Mouse (Mus musculus) right cerebral cortex, adult 2 months (tissue): ENCODE data around the gene Pafah1b3.
A peak's percentile ranks its signal among the peaks of the same experiment; 100 is the strongest.
"Not testable (repeated sequence)": the region's sequence is repeated elsewhere in the genome, so short reads cannot be mapped to it uniquely, and the experiment has no call there.

ENCODE experiments used
- DNase-seq, 2 experiments: peaks; one replicate each; pipeline ENCODE4 v3.0.0; 2021 to 2022; ENCODE audit warnings: low spot score in 2 of 2

Gene Pafah1b3

GRCm38 (mm10) chr7:25297454-25298325, at the start of gene Pafah1b3:
Gene Pafah1b3, minus strand, starts transcription at chr7:25297986.
- DNase-seq: peak; percentile 87 to 90

- peak; percentile 60 to 62 for DNase-seq
Measured at GRCm38 (mm10) chr7:25341000-25341784, 43.4 kb upstream of the Pafah1b3 start.

GRCm38 (mm10) chr7:25339329-25339728, 41.5 kb upstream of the Pafah1b3 start:
- DNase-seq: no peak

GRCm38 (mm10) chr7:25334472-25334871, 36.7 kb upstream of the Pafah1b3 start:
- DNase-seq: no peak

GRCm38 (mm10) chr7:25333596-25334307, 36.0 kb upstream of the Pafah1b3 start:
- peak; percentile 56 to 64 for DNase-seq

GRCm38 (mm10) chr7:25326233-25326632, 28.4 kb upstream of the Pafah1b3 start:
- DNase-seq: no peak

- not testable (repeated sequence) for DNase-seq
Measured at GRCm38 (mm10) chr7:25325431-25325830, 27.6 kb upstream of the Pafah1b3 start.

- no peak for DNase-seq
Measured at GRCm38 (mm10) chr7:25323219-25323618, 25.4 kb upstream of the Pafah1b3 start.

- DNase-seq: no peak
Measured at GRCm38 (mm10) chr7:25322058-25322484, 24.3 kb upstream of the Pafah1b3 start.

- DNase-seq: peak in 1 of 2 experiments; percentile 38
Measured at GRCm38 (mm10) chr7:25317446-25317999, 19.7 kb upstream of the Pafah1b3 start.

GRCm38 (mm10) chr7:25316532-25317445, 19.0 kb upstream of the Pafah1b3 start, which contains the start of gene Megf8:
Gene Megf8, plus strand, starts transcription at chr7:25317164.
- DNase-seq: peak; percentile 98 to 99

- DNase-seq: no peak
Measured at GRCm38 (mm10) chr7:25315306-25316041, 17.7 kb upstream of the Pafah1b3 start.

GRCm38 (mm10) chr7:25314606-25315305, 17.0 kb upstream of the Pafah1b3 start:
- no peak for DNase-seq

- no peak for DNase-seq
Measured at GRCm38 (mm10) chr7:25313325-25313724, 15.5 kb upstream of the Pafah1b3 start.

GRCm38 (mm10) chr7:25311193-25311592, 13.4 kb upstream of the Pafah1b3 start:
- no peak for DNase-seq

- DNase-seq: no peak
Measured at GRCm38 (mm10) chr7:25309425-25309824, 11.6 kb upstream of the Pafah1b3 start.

- DNase-seq: no peak
Measured at GRCm38 (mm10) chr7:25308702-25309318, 11.0 kb upstream of the Pafah1b3 start.

GRCm38 (mm10) chr7:25306614-25306996, 8.8 kb upstream of the Pafah1b3 start:
- DNase-seq: no peak
